ENCODE assay signal across 9 mouse cellular contexts in the genomic region with DNA sequence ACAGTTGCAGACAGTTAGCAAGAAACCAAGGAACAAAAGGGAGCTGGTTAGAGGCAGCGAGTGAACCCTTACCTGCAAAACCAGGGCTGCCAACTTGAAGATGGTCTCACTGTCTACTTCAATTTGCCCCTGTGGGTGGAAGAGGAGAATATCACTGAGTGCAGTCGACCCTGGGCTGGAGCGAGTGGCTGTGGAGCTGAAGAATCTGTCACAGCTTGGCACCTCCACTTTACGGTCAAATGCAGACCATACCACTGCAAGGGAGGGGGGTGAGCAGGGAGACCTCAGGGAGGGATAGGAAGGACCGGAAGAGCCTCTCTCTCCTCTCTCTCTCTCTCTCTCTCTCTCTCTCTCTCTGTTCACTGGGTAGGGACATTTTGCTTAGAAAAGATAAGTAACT.
A peak's percentile ranks its signal among the peaks of the same experiment; 100 is the strongest.
DNase-seq lines count a peak whose midpoint lies in the region; ATAC-seq lines count a peak whose summit lies in the region.
"Had no signal": no experiment of that assay in that cellular context is flagged by ENCODE, and none has a peak within 500 bp of the region (broad histone marks: within the 10 kb centered on the region; RNA-seq: fewer than 3 reads in every experiment).

No protein-coding gene starts in this region.

- no peaks in the 10 kb centered on the region for H3K36me3 ChIP-seq in erythroblast, embryonic 14.5 days (ENCODE audit: control insufficient read depth)
- no peaks in the 10 kb centered on the region for H3K36me3 ChIP-seq in intestine, embryonic 16.5 days (ENCODE audit: control insufficient read depth, insufficient read depth, low read length)
- H3K36me3 ChIP-seq in midbrain, embryonic 15.5 days (replicated peaks), result no peaks in the 10 kb centered on the region
- H3K36me3 ChIP-seq: embryonic facial prominence, embryonic 13.5 days had no signal

- intact Hi-C loops in gastrocnemius, postnatal 14 days (cut with DNase I; ENCODE audit: low total_unique reads), result no loop called here

- peak overlapping the region; percentile 66 for H3K27ac ChIP-seq in intestine, embryonic 16.5 days (ENCODE audit: low read length)
- H3K27ac ChIP-seq in midbrain, embryonic 15.5 days, result no peak overlapping the region
- H3K27ac ChIP-seq: embryonic facial prominence, embryonic 13.5 days had no signal

- no peaks in the 10 kb centered on the region for H3K27me3 ChIP-seq in erythroblast, embryonic 14.5 days (ENCODE audit: control insufficient read depth)
- no peaks in the 10 kb centered on the region for H3K27me3 ChIP-seq in intestine, embryonic 16.5 days (replicated peaks; ENCODE audit: control insufficient read depth, insufficient read depth, low read length)
- no peaks in the 10 kb centered on the region for H3K27me3 ChIP-seq in midbrain, embryonic 15.5 days (replicated peaks)

- peak overlapping the region; percentile 63 for H3K9ac ChIP-seq in intestine, embryonic 16.5 days (ENCODE audit: low read depth, low read length)
- no peak overlapping the region for H3K9ac ChIP-seq in midbrain, embryonic 15.5 days
- H3K9ac ChIP-seq: embryonic facial prominence, embryonic 13.5 days had no signal

- H3K9me3 ChIP-seq in erythroblast, embryonic 14.5 days (ENCODE audit: control insufficient read depth, low read length), result no peaks in the 10 kb centered on the region
- H3K9me3 ChIP-seq in intestine, embryonic 16.5 days (ENCODE audit: control insufficient read depth, low read length), result no peaks in the 10 kb centered on the region
- H3K9me3 ChIP-seq in midbrain, embryonic 15.5 days, result no peaks in the 10 kb centered on the region
- H3K9me3 ChIP-seq: embryonic facial prominence, embryonic 13.5 days had no signal

- H3K4me2 ChIP-seq in intestine, embryonic 16.5 days (ENCODE audit: low read depth, low read length), result peak overlapping the region; percentile 34
- H3K4me2 ChIP-seq in midbrain, embryonic 15.5 days, result peak overlapping the region; percentile 17
- H3K4me2 ChIP-seq: embryonic facial prominence, embryonic 13.5 days had no signal

- peak overlapping the region; percentile 49 for H3K4me3 ChIP-seq in erythroblast, embryonic 14.5 days (replicated peaks)
- peak overlapping the region; percentile 45 for H3K4me3 ChIP-seq in intestine, embryonic 16.5 days (ENCODE audit: low read length)
- no peak overlapping the region for H3K4me3 ChIP-seq in midbrain, embryonic 15.5 days
- H3K4me3 ChIP-seq: embryonic facial prominence, embryonic 13.5 days had no signal

- DNase-seq in ZHBTc4 (ENCODE audit: low read depth, low spot score), result peak; percentile 49
- no peak for DNase-seq in right cerebral cortex, adult 2 months (ENCODE audit: low spot score in 2 of 2)
- no peak for DNase-seq in cerebellum, postnatal 4 days (ENCODE audit: low spot score in 2 of 2)
- DNase-seq in gastrocnemius, postnatal 14 days, result no peak

- no peak for ATAC-seq in erythroblast, adult 5-6 weeks (replicated peaks; ENCODE audit: low FRiP score, poor library complexity, severe bottlenecking)
- peak; percentile 49 for ATAC-seq in intestine, embryonic 16.5 days
- 0 out of 2 replicates have a peak, but pooled peaks have one; percentile 42 for ATAC-seq in midbrain, embryonic 15.5 days (replicated peaks)

- peaks cover 1% of the 10 kb centered on the region; the same call in 1 of the 2 replicates for H3K4me1 ChIP-seq in erythroblast, embryonic 14.5 days (ENCODE audit: control insufficient read depth)
- peaks cover 19% of the 10 kb centered on the region for H3K4me1 ChIP-seq in intestine, embryonic 16.5 days (ENCODE audit: control insufficient read depth, insufficient read depth, low read length)
- peaks cover 34% of the 10 kb centered on the region for H3K4me1 ChIP-seq in midbrain, embryonic 15.5 days

- 13% methylated on average over 5 of the region's 5 CpGs for WGBS in intestine, embryonic 16.5 days
- 12% methylated on average over 5 of the region's 5 CpGs for WGBS in midbrain, embryonic 15.5 days
